Mouse (Mus musculus): ENCODE results near the gene Gm11172.
A peak's percentile ranks its signal among the peaks of the same experiment; 100 is the strongest.

Gm11172 gene

DNA sequence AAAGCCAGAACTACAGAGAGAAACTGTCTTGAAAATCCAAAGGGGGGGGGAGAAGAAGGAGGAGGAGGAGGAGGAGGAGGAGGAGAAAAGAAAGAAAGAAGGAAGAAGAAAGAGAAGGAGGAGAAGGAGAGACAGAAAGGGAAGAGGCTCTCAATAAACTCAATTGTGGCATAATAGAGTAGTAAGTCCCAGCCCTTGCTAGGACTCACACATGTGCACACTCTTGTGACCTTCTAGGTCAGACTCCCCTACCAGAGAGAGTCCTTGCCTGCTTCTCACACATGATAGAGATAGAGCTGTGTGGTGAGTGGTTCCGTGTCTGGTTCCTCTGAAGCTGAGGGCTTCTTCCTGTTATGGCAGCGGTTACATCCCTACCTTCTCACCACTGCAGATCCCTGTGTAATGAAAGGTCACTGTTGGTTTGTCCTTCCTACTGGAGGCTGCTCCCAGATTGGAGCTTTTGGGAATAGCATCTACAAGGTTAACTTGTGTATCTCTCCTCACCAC is at the start of gene Gm11172:
Gm11172 (plus strand) TSS at position 51 of the 507 bp plus-strand sequence.
- DNase-seq (ENCODE audit: extremely low spot score, low read depth, low spot score), result no peak

DNA sequence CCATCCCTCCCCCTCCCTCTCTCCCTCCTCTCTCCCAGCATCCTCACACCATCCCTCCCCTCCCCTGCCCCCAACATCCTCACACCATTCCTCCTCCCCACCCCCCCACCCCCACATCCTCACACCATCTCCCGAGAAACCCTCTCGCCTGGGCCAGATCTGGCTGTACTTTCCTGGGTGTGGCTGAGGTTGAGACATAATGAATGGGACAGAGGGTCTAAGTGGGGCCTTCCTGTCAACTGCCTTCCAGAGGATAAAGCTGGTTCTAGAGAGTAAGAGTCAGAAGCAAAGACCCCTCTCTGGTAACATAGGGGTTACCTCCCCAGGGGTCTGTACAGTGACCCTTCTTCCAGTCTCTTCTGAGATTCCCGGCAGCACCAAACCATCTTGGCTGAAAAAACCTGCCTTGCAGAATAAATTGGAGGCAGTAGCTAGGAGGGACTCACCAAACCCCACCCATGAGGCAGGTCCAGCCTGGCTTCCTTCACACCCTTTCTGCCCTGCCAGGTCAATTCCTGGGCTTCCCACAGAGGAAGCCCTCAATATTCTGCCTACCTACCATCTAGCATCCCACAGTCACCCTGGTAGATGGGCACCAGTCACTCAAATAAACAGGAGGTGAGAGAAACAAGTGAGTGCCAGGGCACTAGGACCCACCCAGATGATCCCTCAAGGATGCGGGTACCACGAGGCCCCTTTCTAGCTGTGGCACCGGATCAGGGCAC is 49.0 kb upstream of the Gm11172 start:
- DNase-seq (ENCODE audit: extremely low spot score, low read depth, low spot score), result no peak

DNA sequence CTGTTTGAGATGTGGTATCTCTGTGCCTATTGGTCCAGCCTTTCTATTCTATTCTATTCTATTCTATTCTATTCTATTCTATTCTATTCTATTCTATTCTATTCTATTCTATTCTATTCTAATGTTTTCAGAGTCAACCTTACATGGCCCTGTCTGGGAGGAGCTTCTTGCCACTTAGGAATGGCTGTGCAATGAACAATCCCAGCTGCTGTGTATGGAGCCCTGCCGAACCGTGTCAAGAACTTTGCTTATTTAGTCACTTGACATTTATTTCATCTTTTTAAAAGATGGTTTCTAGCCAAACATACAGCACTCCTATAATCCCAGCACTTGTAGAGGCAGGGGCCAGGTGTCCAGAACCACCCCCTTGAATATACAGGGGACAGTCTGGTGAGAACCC is 48.4 kb upstream of the Gm11172 start:
- no peak for DNase-seq (ENCODE audit: extremely low spot score, low read depth, low spot score)

GRCm38 (mm10) chr16:10767158-10767557 is 45.6 kb upstream of the Gm11172 start:
- DNase-seq (ENCODE audit: extremely low spot score, low read depth, low spot score), result peak; percentile 60

DNA sequence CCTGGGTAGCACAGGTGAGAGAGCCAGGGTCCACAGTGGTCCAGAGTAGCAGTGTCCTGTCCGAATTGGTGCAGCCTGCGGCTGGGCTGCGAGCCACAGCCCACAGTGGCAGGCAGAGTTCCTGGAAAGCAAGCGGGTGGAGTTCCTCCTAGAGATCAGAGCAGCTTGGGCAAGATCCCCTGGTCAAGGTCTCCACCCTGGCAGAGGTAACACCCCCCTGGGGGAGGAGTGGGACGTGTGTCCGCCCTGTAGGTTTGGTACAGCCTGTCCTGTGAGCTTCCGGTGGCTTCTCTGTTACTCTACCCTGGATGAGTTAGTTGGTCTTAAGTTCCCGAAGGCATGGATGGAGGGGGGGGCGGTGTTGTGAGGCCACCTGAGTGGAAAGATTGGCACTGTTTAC is 43.9 kb upstream of the Gm11172 start:
- no peak for DNase-seq (ENCODE audit: extremely low spot score, low read depth, low spot score)

DNA sequence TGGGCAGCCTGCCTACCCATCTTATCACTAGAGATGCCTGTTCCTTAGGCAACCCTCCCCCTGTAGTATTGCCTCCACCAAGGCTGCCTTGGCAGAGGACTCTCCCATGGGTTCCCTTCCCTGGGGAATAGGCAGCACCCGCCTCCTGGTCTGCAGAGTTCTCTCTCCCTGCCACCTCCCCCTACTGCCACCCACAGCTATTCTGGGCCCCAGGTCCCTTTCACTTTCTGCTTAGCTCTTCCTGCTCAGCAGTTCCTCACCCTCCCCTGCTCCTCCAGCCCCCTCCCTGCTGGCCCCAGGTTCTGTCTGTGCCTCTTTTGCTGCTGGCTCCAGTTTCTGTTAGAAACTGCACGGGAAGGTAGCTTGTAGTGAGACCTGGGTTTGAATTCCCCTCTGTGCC is 43.1 kb upstream of the Gm11172 start:
- no peak for DNase-seq (ENCODE audit: extremely low spot score, low read depth, low spot score)

- no peak for DNase-seq (ENCODE audit: extremely low spot score, low read depth, low spot score)
Observed at GRCm38 (mm10) chr16:10770531-10771325, 42.0 kb upstream of the Gm11172 start.

- no peak for DNase-seq (ENCODE audit: extremely low spot score, low read depth, low spot score)
Observed at GRCm38 (mm10) chr16:10771769-10772510, 40.8 kb upstream of the Gm11172 start.

GRCm38 (mm10) chr16:10773543-10773942 is 39.2 kb upstream of the Gm11172 start:
- DNase-seq (ENCODE audit: extremely low spot score, low read depth, low spot score), result no peak

- DNase-seq (ENCODE audit: extremely low spot score, low read depth, low spot score), result no peak
Observed at GRCm38 (mm10) chr16:10774726-10775125, 38.0 kb upstream of the Gm11172 start.

DNA sequence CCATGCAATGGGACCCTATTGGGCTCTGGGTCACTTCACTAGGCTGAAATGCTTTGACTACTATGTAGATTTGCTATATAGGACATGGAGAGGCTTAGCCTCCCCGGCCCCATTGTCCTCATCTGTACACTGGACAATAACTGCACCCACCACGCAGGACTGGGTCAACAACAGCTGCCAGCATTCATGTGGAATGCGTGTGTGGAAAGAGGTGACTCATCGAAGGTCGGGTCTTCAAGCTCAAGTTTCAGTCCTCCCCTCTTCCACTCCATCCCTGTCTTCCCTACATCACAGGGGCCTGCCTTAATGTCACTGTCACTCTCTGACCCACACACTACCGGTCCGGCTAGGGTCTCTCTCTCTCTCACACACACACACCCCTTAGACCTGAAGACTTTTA is 36.4 kb upstream of the Gm11172 start:
- DNase-seq (ENCODE audit: extremely low spot score, low read depth, low spot score), result no peak

GRCm38 (mm10) chr16:10777579-10778160 is 35.0 kb upstream of the Gm11172 start:
- no peak for DNase-seq (ENCODE audit: extremely low spot score, low read depth, low spot score)

- DNase-seq (ENCODE audit: extremely low spot score, low read depth, low spot score), result no peak
Observed at GRCm38 (mm10) chr16:10780631-10781120, 32.0 kb upstream of the Gm11172 start.

GRCm38 (mm10) chr16:10781862-10782371 is 30.8 kb upstream of the Gm11172 start:
- DNase-seq (ENCODE audit: extremely low spot score, low read depth, low spot score), result no peak

DNA sequence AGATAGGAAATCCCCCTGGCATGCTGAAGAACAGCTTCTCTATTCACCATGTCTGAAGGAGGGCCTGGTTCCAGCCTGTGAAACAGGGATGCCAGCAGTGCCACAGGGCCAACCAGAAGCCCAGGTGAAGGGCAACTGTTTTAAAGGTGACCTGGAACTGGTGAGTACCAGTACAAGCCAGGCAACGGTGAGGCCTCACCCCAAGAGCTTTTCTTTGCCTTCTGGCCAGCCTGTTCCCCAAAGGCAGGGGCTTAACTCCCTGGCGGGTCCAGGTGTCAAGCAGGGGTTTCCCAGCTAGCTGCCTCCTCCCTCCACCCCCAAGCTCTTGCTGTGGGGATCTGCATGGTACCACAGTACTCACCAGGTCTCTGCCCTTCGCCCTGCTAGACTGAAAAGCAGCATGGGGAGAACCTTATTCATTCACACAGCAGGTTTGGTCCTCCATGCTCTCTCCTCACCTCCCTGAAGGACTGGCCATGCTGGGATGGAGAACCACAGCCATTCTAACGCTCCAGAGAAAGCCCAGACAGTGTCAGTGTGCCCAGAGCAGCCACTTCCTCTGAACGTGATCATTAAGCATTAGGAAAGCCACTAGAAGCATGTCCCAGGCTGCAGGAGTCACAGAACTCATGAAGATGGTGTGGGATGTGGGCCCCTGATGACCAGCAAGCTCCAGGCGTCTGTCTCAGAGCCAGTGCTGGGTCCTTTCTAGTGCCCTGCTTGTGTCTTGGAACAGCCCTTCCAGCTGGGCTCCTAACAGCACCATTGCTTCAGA is 30.2 kb upstream of the Gm11172 start:
- DNase-seq (ENCODE audit: extremely low spot score, low read depth, low spot score), result no peak

DNA sequence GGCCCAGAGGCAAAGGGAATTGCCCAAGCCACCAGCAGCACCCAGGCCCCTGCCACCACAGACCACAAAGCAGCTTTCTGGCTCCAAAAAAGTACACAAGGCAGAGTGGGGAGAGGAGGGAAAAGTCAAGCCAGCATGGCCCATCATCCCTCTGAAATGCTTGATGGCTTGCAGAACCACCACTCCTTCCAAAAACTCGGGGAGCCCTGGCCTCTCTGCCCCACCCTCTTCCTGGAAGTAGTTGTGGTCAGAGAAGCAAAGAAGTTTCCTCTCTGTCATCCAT is 29.6 kb upstream of the Gm11172 start:
- no peak for DNase-seq (ENCODE audit: extremely low spot score, low read depth, low spot score)

GRCm38 (mm10) chr16:10783451-10783850 is 29.3 kb upstream of the Gm11172 start:
- no peak for DNase-seq (ENCODE audit: extremely low spot score, low read depth, low spot score)

DNA sequence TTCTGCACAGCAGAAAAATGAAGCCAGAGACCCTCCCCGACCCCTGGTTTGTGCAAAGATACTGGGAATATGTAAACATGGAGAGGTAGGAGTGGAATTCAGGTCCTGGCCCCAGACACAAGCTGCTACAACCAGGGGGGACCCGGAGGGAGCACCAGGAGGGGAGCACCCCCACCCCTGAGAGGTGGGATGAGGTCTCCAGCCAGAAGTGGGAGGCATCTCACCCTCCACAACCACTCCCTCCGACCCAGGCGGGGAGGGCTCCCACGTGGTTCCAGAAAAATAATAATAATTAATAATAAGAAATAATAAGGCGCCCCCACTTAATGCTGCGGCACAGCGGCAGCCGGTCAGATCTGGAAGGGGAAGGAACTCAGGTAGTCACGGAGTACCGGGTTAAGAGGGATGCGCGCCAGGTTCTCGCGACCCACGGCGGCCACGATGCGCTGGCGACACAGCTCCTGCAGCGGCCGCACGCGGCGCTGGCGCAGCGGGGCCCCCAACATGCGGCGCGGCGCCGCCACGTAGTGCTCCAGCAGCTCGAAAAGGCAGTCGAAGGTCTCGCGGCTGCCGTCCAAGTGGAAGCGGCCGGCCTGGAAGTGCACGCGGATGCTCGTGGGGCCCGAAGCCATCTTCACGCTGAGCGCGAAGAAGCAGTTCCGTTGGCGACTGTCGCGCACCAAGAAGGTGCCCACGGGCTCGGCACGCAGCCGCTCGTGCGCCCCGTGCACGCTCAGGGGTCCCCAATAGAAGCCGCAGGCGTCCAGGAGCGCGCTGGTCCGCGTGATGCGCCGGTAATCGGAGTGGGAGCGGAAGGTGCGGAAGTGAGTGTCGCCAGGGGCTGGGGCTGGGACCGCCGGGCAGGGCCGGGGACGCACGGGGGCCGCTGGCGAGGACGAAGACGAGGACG is 28.6 kb upstream of the Gm11172 start:
- DNase-seq (ENCODE audit: extremely low spot score, low read depth, low spot score), result no peak

DNA sequence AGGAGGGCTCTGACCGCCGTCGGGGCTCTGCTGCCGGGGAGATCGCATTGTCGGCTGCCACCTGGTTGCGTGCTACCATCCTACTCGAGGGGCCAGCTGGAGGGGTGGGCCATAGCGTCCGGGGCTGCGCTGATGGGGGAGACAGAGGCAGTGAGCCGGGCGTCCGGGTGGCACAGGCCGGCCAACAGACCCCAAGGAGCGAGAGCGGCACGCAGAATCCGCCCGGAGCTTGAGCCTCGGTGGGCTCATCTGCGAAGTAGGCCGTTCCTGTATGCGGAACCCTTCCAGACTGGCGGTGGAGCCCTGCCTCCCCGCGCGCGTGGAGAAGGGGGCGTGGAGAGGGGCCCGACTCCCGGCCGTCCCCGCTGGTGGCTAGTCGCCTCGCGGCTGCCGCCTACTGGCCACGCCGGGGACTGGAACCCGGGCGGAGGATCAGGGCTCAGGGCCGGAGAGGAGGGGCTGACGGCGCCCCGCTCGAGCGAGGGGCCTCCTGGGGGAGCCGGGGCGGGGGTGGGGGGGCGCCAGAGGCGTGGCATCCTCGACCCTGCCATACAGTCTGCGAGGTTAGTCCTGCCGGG is 27.8 kb upstream of the Gm11172 start:
- peak; percentile 37 for DNase-seq (ENCODE audit: extremely low spot score, low read depth, low spot score)

All from hindlimb bud, embryonic 11.5 days (tissue).